Mouse (Mus musculus) left cerebral cortex, adult 18-20 months (tissue): ENCODE measurements at regions not wholly inside any gene's neighbourhood (a gene's known extent, or its start where the extent isn't known, plus 50 kb on each side); places are given as distances from the start of the nearest gene placed in this dataset.

Source experiments
- DNase-seq, 2 experiments: peaks; one replicate each; pipeline ENCODE4 v3.0.0; 2021 to 2022; ENCODE audit warnings: low spot score in 2 of 2, mixed read lengths in 1 of 2

- DNase-seq: no peak
Measured at GRCm38 (mm10) chr10:91234709-91235108, 53.6 kb upstream of the Tmpo start.
